Mouse (Mus musculus) ovary, postnatal 14 days (tissue): ENCODE results near the gene Myl4.

ENCODE experiments used
- DNase-seq: peaks from one replicate; pipeline ENCODE4 v3.0.0; 2022; ENCODE audit warnings: low spot score

Myl4 gene

DNA sequence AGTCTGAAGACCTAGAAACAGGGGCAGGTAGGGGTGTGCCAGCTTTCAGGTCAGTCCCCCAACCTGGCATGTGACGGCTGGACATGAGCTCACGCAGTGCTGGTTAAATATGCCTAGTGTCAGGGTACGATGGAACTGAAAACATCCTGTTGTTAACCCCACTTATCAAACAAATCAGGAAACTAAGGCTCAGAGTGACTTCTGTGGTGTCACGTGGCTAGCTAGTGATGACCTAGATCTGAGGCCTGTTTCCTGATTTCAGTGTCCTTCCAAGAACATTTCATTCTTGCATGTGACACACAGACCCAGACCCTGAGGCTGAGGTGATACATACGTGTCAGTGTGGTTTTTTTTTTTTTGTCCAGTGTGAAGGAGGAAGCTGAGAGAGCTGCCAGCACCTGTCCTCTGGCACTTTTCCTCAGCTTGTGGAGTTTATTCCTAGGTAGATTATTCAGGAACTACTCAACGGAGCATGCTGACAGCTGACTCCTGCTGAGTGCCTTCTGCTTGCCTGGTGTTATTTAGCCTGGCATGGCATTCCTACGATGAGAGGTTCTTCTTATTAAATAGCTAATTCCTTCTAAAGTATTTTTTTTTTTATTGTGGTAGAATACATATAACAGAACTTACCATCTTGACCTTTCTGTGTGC lies 79.8 kb downstream of the Myl4 start:
- DNase-seq: no peak

GRCm38 (mm10) chr11:104631306-104631705 lies 80.8 kb downstream of the Myl4 start:
- no peak for DNase-seq

- DNase-seq: no peak
Observed at GRCm38 (mm10) chr11:104637010-104637409, 86.5 kb downstream of the Myl4 start.

GRCm38 (mm10) chr11:104638006-104638405 lies 87.5 kb downstream of the Myl4 start:
- no peak for DNase-seq

DNA sequence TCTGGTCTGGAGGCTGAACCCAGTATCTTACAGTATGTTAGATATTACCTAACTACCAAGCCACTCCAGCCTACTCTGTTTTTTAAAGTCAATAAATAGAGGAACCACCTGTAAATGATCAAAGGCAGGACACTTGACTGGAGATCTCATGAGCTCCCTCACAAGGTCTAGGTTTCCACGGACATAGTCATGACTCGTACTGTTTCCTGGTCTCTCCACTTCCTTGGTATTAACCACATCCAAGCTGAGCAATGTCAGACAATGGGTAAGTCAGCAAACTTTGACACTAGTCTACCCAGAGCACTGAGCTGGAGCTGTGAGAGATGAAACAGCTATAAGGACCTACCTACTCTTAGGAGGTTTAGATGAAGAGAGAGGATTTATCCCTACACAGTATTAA lies 88.4 kb downstream of the Myl4 start:
- DNase-seq: no peak

GRCm38 (mm10) chr11:104639634-104640033 lies 89.2 kb downstream of the Myl4 start:
- DNase-seq: no peak

GRCm38 (mm10) chr11:104640894-104641293 lies 90.4 kb downstream of the Myl4 start:
- no peak for DNase-seq

DNA sequence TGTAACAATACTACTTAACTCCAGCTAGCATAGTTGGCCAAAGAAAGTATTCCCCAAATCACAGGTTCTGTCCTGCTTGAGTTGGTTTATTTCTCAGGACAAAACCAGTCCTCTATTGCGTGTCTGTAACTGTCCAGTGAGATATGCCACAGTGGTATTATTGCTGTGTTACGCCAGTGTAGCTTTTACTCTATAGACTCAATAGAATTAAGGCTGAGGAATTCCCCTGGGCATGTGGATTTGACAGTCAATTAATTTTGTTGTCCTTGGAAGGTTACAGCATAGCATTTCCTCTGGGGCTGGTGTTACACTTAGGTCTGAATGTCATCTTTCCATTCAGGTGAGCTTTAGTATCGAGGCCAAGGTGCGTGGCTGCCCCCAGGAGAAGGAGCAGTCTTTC lies 92.8 kb downstream of the Myl4 start:
- DNase-seq: no peak
